Mouse (Mus musculus): ENCODE results near the gene Rdh8. TPM values are rescaled to one million over a fixed set of nuclear protein-coding genes. Genes with fewer than 3 reads are reported as not detected.
A peak's percentile ranks its signal among the peaks of the same experiment; 100 is the strongest.

Gene Rdh8
- total RNA-seq, 2 experiments from 2014 or later, result not detected

GRCm38 (mm10) chr9:20842211-20842610 is 23.9 kb downstream of the Rdh8 start:
- intact Hi-C loops (cut with DNase I), result no loop called here
- H3K4me3 ChIP-seq, result no peak overlapping the region
- no peak for TF ChIP-seq CTCF (IDR thresholded peaks at IDR 0.05)
- no peak for DNase-seq (ENCODE audit: extremely low spot score in 1 of 2, low spot score in 2 of 2)
- no peak overlapping the region for H3K27ac ChIP-seq

DNA sequence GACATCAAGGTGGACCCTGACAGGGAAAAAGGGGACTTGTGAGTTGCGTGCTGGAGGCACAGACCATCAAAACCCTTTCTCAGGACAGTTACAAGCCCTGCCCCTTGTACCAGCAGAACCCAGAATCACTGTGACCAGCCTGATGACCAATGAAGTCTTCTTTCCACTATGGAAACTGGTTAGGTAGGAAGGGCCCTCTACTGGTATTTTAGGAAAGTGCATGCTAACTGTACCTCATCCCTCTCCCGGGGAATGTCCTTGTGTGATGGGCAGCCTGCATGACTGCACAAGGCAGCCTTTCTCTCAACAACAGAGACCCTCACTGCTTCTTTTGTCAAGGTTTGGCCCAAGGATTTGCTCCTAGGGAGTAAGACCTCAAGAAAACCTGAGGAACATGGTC is 24.4 kb downstream of the Rdh8 start:
- DNase-seq (ENCODE audit: extremely low spot score in 1 of 2, low spot score in 2 of 2), result peak in 1 of 2 experiments; percentile 24
- TF ChIP-seq CTCF (IDR thresholded peaks at IDR 0.05), result peak; percentile 70
- Histone ChIP-seq H3K27ac (no peak overlapping the region), H3K4me3 (no peak overlapping the region)
- intact Hi-C loops (cut with DNase I), result no loop called here

- intact Hi-C loops (cut with DNase I), result no loop called here
- no peak for DNase-seq (ENCODE audit: extremely low spot score in 1 of 2, low spot score in 2 of 2)
- Histone ChIP-seq H3K27ac (no peak overlapping the region), H3K4me3 (no peak overlapping the region)
- no peak; the same call in 1 of the 2 replicates for TF ChIP-seq CTCF (IDR thresholded peaks at IDR 0.05)
These were observed 31.9 kb downstream of the Rdh8 start for GRCm38 (mm10) chr9:20850179-20850578.

- Histone ChIP-seq H3K27ac (no peak overlapping the region), H3K4me3 (no peak overlapping the region)
- no peak for TF ChIP-seq CTCF (IDR thresholded peaks at IDR 0.05)
- intact Hi-C loops (cut with DNase I), result no loop called here
- no peak for DNase-seq (ENCODE audit: extremely low spot score in 1 of 2, low spot score in 2 of 2)
These were observed 38.8 kb downstream of the Rdh8 start for GRCm38 (mm10) chr9:20857131-20857530.

GRCm38 (mm10) chr9:20859926-20860325 is 41.6 kb downstream of the Rdh8 start:
- Histone ChIP-seq H3K4me3 (no peak overlapping the region), H3K27ac (no peak overlapping the region)
- no peak for DNase-seq (ENCODE audit: extremely low spot score in 1 of 2, low spot score in 2 of 2)
- intact Hi-C loops (cut with DNase I), result no loop called here
- TF ChIP-seq CTCF (IDR thresholded peaks at IDR 0.05), result no peak; the same call in 1 of the 2 replicates

GRCm38 (mm10) chr9:20861821-20862220 is 43.5 kb downstream of the Rdh8 start:
- no peak overlapping the region for H3K4me3 ChIP-seq
- no peak for DNase-seq (ENCODE audit: extremely low spot score in 1 of 2, low spot score in 2 of 2)
- TF ChIP-seq CTCF (IDR thresholded peaks at IDR 0.05), result peak; percentile 66
- H3K27ac ChIP-seq, result no peak overlapping the region
- intact Hi-C loops (cut with DNase I), result no loop called here

GRCm38 (mm10) chr9:20862225-20862624 is 43.9 kb downstream of the Rdh8 start:
- DNase-seq (ENCODE audit: extremely low spot score in 1 of 2, low spot score in 2 of 2), result no peak
- Histone ChIP-seq H3K4me3 (no peak overlapping the region), H3K27ac (no peak overlapping the region)
- TF ChIP-seq CTCF (IDR thresholded peaks at IDR 0.05), result no peak
- intact Hi-C loops (cut with DNase I), result no loop called here

GRCm38 (mm10) chr9:20866879-20867278 is 48.6 kb downstream of the Rdh8 start:
- intact Hi-C loops (cut with DNase I), result no loop called here
- no peak for TF ChIP-seq CTCF (IDR thresholded peaks at IDR 0.05)
- Histone ChIP-seq H3K27ac (no peak overlapping the region), H3K4me3 (no peak overlapping the region)
- no peak for DNase-seq (ENCODE audit: extremely low spot score in 1 of 2, low spot score in 2 of 2)

DNA sequence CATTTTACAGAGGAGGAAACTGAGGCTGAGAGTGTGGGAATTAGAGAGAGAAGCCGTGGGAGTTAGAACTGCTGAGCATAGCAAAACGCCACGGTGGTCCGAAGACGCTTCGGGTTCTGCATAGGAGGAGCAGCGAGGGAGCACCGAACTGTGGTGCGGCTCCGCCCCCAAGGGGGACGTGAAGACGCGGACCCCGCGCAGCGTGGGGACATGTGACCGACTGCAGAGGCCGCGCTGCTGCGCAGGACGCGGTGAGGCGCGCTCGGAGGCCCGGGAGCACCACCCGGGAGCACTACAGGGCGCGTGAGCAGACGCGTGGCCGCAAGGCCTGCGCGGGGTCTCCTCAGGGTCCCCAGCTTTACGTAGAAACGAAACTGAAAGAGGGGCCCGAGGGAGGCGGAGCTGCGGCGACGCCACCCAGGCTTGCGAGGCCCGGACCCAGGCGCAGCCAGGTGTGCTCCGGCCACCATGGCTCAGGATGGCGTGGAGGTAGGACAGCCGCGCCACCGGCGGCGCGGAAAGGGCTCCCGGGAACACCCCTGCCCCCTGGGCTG is 50.2 kb downstream of the Rdh8 start, which contains the start of gene A230050P20Rik:
Gene A230050P20Rik (plus strand): TSS at position 195 of the 554 bp plus-strand sequence.
- Histone ChIP-seq H3K4me3 (peak within 1 kb of the TSS; percentile 61), H3K27ac (peak within 1 kb of the TSS; percentile 90)
- intact Hi-C loops (cut with DNase I), result no loop called here
- no peak for TF ChIP-seq CTCF (IDR thresholded peaks at IDR 0.05)
- DNase-seq (ENCODE audit: extremely low spot score in 1 of 2, low spot score in 2 of 2), result peak; percentile 78 to 82

DNA sequence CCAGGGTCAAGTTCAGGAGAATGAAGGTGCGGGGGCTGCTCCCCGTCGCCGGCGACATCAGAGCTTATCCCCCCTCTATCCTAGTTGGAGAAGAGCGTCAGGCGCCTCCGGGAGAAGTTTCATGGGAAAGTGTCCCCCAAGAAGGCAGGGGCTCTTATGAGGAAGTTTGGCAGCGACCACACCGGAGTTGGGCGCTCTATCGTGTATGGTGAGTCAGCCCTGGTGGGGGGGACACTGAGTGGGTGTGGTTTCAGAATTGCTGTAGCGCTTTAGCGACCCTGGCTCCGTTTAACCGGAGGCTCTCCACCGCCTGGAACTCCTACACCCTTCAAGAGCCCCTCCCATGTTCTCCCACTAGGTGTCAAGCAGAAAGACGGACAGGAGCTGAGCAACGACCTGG is 50.9 kb downstream of the Rdh8 start:
- TF ChIP-seq CTCF (IDR thresholded peaks at IDR 0.05), result no peak
- Histone ChIP-seq H3K4me3 (peak overlapping the region; percentile 61), H3K27ac (peak overlapping the region; percentile 90; the same call in 1 of the 2 replicates)
- DNase-seq (ENCODE audit: extremely low spot score in 1 of 2, low spot score in 2 of 2), result no peak
- intact Hi-C loops (cut with DNase I), result no loop called here

DNA sequence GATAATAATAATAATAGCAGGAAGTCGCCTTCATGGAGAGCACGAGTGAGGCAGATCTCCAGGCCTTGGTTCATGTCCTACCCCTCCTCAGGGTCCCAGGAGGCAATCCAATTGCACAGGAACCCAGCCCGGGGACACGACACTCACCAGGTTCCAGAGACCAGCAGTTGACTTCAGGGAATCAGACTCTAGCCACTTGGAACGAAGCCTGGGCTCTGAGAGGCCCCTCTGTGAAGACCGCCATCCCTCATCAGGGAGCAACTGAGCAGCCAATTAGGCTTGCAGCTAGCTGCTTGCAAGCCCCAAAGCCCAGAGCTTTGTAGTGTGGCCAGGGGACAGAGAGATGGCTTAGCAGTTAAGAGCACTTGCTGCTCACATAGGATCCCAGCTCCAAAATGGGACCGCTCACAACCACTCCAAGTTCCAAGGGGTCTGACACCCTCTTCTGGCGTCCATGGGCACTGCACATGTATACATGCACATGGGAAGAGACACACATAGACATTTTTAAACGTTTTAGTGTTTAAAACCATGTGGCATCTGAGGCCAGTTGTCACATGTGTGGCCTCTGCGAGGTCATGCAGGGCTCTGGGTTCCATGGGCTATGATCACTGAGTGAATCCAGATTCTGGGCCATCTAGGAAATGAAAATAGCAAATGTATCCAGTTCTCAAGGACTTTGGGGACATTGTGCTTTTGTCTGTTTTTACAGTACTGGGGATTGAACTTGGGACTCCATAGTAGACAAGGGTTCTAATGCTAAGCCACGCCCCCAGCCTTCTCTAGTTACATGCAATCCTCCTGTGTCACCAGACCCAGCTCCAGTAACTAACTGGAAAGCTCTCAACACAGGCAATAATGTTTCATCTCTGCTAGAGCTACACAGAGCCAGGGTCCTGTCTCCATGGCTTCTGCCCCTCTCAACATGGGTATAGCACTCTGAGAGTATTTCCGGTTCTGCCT is 52.2 kb downstream of the Rdh8 start:
- no peak overlapping the region for H3K27ac ChIP-seq
- intact Hi-C loops (cut with DNase I), result no loop called here
- no peak overlapping the region for H3K4me3 ChIP-seq
- peak; percentile 27 for TF ChIP-seq CTCF (IDR thresholded peaks at IDR 0.05)
- no peak for DNase-seq (ENCODE audit: extremely low spot score in 1 of 2, low spot score in 2 of 2)

- Histone ChIP-seq H3K4me3 (no peak overlapping the region), H3K27ac (no peak overlapping the region)
- DNase-seq (ENCODE audit: extremely low spot score in 1 of 2, low spot score in 2 of 2), result peak in 1 of 2 experiments; percentile 10
- intact Hi-C loops (cut with DNase I), result no loop called here
- no peak for TF ChIP-seq CTCF (IDR thresholded peaks at IDR 0.05)
These were observed 54.7 kb downstream of the Rdh8 start for GRCm38 (mm10) chr9:20872991-20873390.
